Mouse (Mus musculus): ENCODE measurements around the gene Lsm6.

DNA sequence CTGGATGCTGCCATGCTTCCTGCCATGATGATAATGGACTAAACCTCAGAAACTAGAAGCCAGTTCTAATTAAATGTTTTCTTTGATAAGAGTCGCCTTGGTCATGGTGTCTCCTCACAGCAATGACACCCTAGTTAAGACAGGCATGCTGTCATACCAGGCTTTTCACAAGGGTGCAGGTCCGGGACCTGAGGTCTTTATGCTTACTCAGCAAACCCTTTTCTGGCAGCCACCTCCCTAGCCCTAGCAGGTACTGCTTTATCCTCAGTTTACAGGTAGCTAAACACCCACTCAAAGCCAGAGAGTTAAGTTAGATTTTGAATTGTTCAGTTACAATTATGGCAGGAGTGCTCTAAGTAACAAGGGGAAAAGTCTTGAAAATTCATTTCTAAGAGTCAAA is 6.2 kb downstream of the Lsm6 start:
- no peak for TF ChIP-seq CTCF (conservative IDR thresholded peaks at IDR 0.05 in 1 of 2, IDR thresholded peaks at IDR 0.05 in 1 of 2; ENCODE audit: low read depth in 2 of 2, low read length in 2 of 2)
- no peak for TF ChIP-seq POLR2A (IDR thresholded peaks at IDR 0.05; ENCODE audit: low read depth, low read length)
- no peak for TF ChIP-seq RCOR1 (conservative IDR thresholded peaks at IDR 0.05; ENCODE audit: low read depth, low read length)
- TF ChIP-seq JUND (conservative IDR thresholded peaks at IDR 0.05; ENCODE audit: low read depth, low read length): no peak
